Mouse (Mus musculus) heart, embryonic 14.5 days (tissue): ENCODE measurements around the gene Nipsnap1. TPM values are rescaled to one million over a fixed set of nuclear protein-coding genes. Genes with fewer than 3 reads are reported as not detected.
A peak's percentile ranks its signal among the peaks of the same experiment; 100 is the strongest.

Experiments used
- ATAC-seq: fragments of 200-750 bp; cut with Nextera tagmentation; 2 replicates; pipeline ENCODE4 v1.8.0; 2017; ENCODE audit warnings: low read depth, moderate TSS enrichment; ENCODE audit not compliant: insufficient number of reproducible peaks, insufficient read depth, low FRiP score
- H3K27ac ChIP-seq, 2 experiments: fragments of 200-500 bp in 1 of 2; fragments of 300-500 bp in 1 of 2; sonication (generic) in 1 of 2; replicated peaks in 1 of 2; 2 replicates each; pipeline ENCODE4 v1.5.1; 2012 to 2014; ENCODE audit warnings: low read depth in 2 of 2, low read length in 2 of 2, control low read depth in 1 of 2, mild to moderate bottlenecking in 1 of 2, mixed read lengths in 1 of 2; ENCODE audit not compliant: control insufficient read depth in 1 of 2, insufficient read depth in 1 of 2
- H3K27me3 ChIP-seq: fragments of 300-500 bp; sonication (generic); 2 replicates; pipeline ENCODE4 v1.6.1; 2014; ENCODE audit warnings: mild to moderate bottlenecking, low read length, control low read depth; ENCODE audit not compliant: control insufficient read depth, insufficient read depth
- H3K36me3 ChIP-seq: fragments of 300-500 bp; sonication (generic); 2 replicates; pipeline ENCODE4 v1.6.1; 2014; ENCODE audit warnings: mild to moderate bottlenecking, control low read depth, low read length, mixed read lengths; ENCODE audit not compliant: control insufficient read depth, insufficient read depth
- H3K4me1 ChIP-seq, 2 experiments: fragments of 200-500 bp in 1 of 2; fragments of 300-500 bp in 1 of 2; sonication (generic) in 1 of 2; 2 replicates each; pipeline ENCODE4 v1.6.1; 2012 to 2014; ENCODE audit warnings: low read length in 2 of 2, control low read depth in 1 of 2, mixed read lengths in 1 of 2; ENCODE audit not compliant: control insufficient read depth in 2 of 2, insufficient read depth in 2 of 2
- H3K4me2 ChIP-seq: fragments of 300-500 bp; sonication (generic); 2 replicates; pipeline ENCODE4 v1.6.1; 2014; ENCODE audit warnings: mild to moderate bottlenecking, low read length
- H3K4me3 ChIP-seq, 2 experiments: fragments of 200-500 bp in 1 of 2; fragments of 300-500 bp in 1 of 2; sonication (generic) in 1 of 2; 2 replicates each; pipeline ENCODE4 v1.5.1; 2012 to 2014; ENCODE audit warnings: low read length in 2 of 2, mild to moderate bottlenecking in 2 of 2, control low read depth in 1 of 2, low read depth in 1 of 2, moderate library complexity in 1 of 2; ENCODE audit not compliant: control insufficient read depth in 1 of 2, insufficient read depth in 1 of 2
- H3K9ac ChIP-seq: fragments of 300-500 bp; sonication (generic); 2 replicates; pipeline ENCODE4 v1.6.1; 2014; ENCODE audit warnings: mild to moderate bottlenecking, low read length
- H3K9me3 ChIP-seq: fragments of 300-500 bp; sonication (generic); 2 replicates; pipeline ENCODE4 v1.6.1; 2016; ENCODE audit warnings: low read length, control low read depth; ENCODE audit not compliant: control insufficient read depth
- WGBS: fragments of 180-500 bp; shearing (Covaris S2); extraction: QIAGEN DNeasy Blood & Tissue Kit; methylation state at CpG from one replicate; pipeline ENCODE4 v1.1.7; 2014; 5-methylcytosine and 5-hydroxymethylcytosine counted together
- polyA plus RNA-seq: library from polyadenylated mRNA; unstranded; fragments of >200 nt; fragmentation: Nextera tagmentation; extraction: Ambion mirVana; gene quantifications from 2 replicates; pipeline ENCODE4 v1.2.1, GENCODE M21; 2014

Nipsnap1 gene
- 28.8 and 30.1 TPM in 2 replicates for polyA plus RNA-seq

GRCm38 (mm10) chr11:4873755-4874475 is at the start of gene Nipsnap1:
Gene Nipsnap1 (plus strand): TSS chr11:4873951.
- H3K36me3 ChIP-seq = no peaks in the 10 kb centered on the region
- peak within 1 kb of the TSS; percentile 71 to 73 for H3K4me3 ChIP-seq
- H3K4me1 ChIP-seq = peaks cover 7 to 8% of the 10 kb centered on the region in 2 experiments; a peak in 2 of 4 replicates
- peak within 1 kb of the TSS; percentile 71 for H3K9ac ChIP-seq
- 0 out of 2 replicates have a peak, but pooled peaks cover 4% of the 10 kb centered on the region for H3K9me3 ChIP-seq
- H3K27ac ChIP-seq = no peak within 1 kb of the TSS
- no peaks in the 10 kb centered on the region for H3K27me3 ChIP-seq
- peak within 1 kb of the TSS; percentile 87 for H3K4me2 ChIP-seq
- peak; percentile 75 for ATAC-seq
- WGBS = 2% methylated on average over 30 of the region's 30 CpGs

GRCm38 (mm10) chr11:4826152-4826778 is 47.5 kb upstream of the Nipsnap1 start:
- no peak overlapping the region for H3K4me3 ChIP-seq
- no peaks in the 10 kb centered on the region for H3K36me3 ChIP-seq
- no peaks in the 10 kb centered on the region for H3K27me3 ChIP-seq
- no peaks in the 10 kb centered on the region for H3K9me3 ChIP-seq
- no peak overlapping the region for H3K9ac ChIP-seq
- no peak for ATAC-seq
- H3K27ac ChIP-seq = no peak overlapping the region
- no peak overlapping the region for H3K4me2 ChIP-seq
- 91% methylated on average over 3 of the region's 3 CpGs for WGBS
- peaks cover 0 to 6% of the 10 kb centered on the region in 2 experiments; a peak in 1 of 4 replicates for H3K4me1 ChIP-seq

GRCm38 (mm10) chr11:4827340-4827739 is 46.4 kb upstream of the Nipsnap1 start:
- H3K9ac ChIP-seq = no peak overlapping the region
- H3K9me3 ChIP-seq = no peaks in the 10 kb centered on the region
- H3K4me2 ChIP-seq = no peak overlapping the region
- no peaks in the 10 kb centered on the region for H3K36me3 ChIP-seq
- H3K27me3 ChIP-seq = no peaks in the 10 kb centered on the region
- H3K27ac ChIP-seq = no peak overlapping the region
- no peak overlapping the region for H3K4me3 ChIP-seq
- peaks cover 0 to 6% of the 10 kb centered on the region in 2 experiments; a peak in 1 of 4 replicates for H3K4me1 ChIP-seq
- ATAC-seq = no peak

- H3K4me2 ChIP-seq = no peak overlapping the region
- 72% methylated on average over 2 of the region's 2 CpGs for WGBS
- H3K27me3 ChIP-seq = no peaks in the 10 kb centered on the region
- H3K9ac ChIP-seq = no peak overlapping the region
- H3K4me3 ChIP-seq = no peak overlapping the region
- ATAC-seq = no peak
- no peaks in the 10 kb centered on the region for H3K9me3 ChIP-seq
- H3K27ac ChIP-seq = no peak overlapping the region
- H3K4me1 ChIP-seq = peaks cover 0 to 6% of the 10 kb centered on the region in 2 experiments; a peak in 1 of 4 replicates
- H3K36me3 ChIP-seq = no peaks in the 10 kb centered on the region
Measured at GRCm38 (mm10) chr11:4827916-4828315, 45.8 kb upstream of the Nipsnap1 start.

DNA sequence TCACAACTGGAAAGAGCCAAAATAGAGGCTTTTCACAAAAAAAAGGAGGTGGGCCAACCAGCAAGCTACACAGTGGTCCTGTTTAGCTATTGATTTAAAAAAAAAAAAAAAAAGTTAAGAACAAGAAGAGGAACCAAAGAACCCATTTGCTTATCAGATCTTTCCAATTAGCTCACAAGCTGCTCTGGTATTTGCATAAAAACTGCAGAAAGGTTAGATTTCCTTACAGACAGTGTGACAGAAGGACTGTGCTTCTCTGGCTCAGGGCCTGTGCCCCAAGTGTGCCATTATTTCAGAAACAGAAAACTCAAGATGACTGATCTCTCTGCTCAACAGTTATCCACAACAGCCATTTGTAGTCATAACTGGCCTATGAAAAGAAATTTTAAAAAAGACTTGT is 42.7 kb upstream of the Nipsnap1 start:
- no peak overlapping the region for H3K27ac ChIP-seq
- H3K27me3 ChIP-seq = no peaks in the 10 kb centered on the region
- no peak overlapping the region for H3K4me2 ChIP-seq
- no peaks in the 10 kb centered on the region for H3K36me3 ChIP-seq
- H3K4me3 ChIP-seq = no peak overlapping the region
- H3K4me1 ChIP-seq = peaks cover 0 to 6% of the 10 kb centered on the region in 2 experiments; a peak in 1 of 4 replicates
- no peak for ATAC-seq
- H3K9ac ChIP-seq = no peak overlapping the region
- H3K9me3 ChIP-seq = no peaks in the 10 kb centered on the region

- Histone ChIP-seq H3K9ac (no peak overlapping the region), H3K9me3 (no peaks in the 10 kb centered on the region), H3K27me3 (no peaks in the 10 kb centered on the region), H3K4me1 (peaks cover 0 to 6% of the 10 kb centered on the region in 2 experiments; a peak in 1 of 4 replicates), H3K36me3 (no peaks in the 10 kb centered on the region), H3K27ac (no peak overlapping the region), H3K4me3 (no peak overlapping the region), H3K4me2 (no peak overlapping the region)
- ATAC-seq = no peak
- 60% methylated on average over 3 of the region's 3 CpGs for WGBS
Measured at GRCm38 (mm10) chr11:4833295-4833939, 40.3 kb upstream of the Nipsnap1 start.

DNA sequence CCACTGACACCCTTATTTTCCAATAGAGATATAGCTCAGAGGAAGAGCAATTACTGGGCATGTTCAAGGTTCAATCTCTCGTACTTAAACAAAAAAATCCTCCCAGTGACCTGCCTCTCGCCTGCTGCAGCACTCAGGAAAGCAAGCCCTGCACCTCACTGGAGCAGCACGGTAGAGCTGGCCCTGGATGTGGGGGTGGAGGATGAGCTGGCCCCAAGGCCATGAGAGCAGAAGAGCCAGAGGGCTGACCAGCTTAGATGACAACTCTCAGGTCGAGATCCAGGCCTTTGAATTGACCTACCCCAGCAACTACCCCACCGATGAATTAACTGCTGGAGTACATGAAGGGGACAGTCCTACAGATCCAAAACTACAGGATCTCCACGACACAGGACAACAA is 38.3 kb upstream of the Nipsnap1 start:
- no peak overlapping the region for H3K4me3 ChIP-seq
- no peak for ATAC-seq
- no peaks in the 10 kb centered on the region for H3K9me3 ChIP-seq
- H3K4me1 ChIP-seq = no peaks in the 10 kb centered on the region; a peak in 1 of 4 replicates
- H3K9ac ChIP-seq = no peak overlapping the region
- H3K36me3 ChIP-seq = no peaks in the 10 kb centered on the region
- no peaks in the 10 kb centered on the region for H3K27me3 ChIP-seq
- 69% methylated on average over 6 of the region's 6 CpGs for WGBS
- H3K27ac ChIP-seq = no peak overlapping the region
- no peak overlapping the region for H3K4me2 ChIP-seq
